Mouse (Mus musculus): Measurements from ENCODE around the gene Crip1. TPM values are rescaled to one million over a fixed set of nuclear protein-coding genes. Genes with fewer than 3 reads are reported as not detected.

The Crip1 gene
- polyA plus RNA-seq, 1 experiment from 2014 or later: 80.0 TPM

Other genes starting within 250 kb of the Crip1 start
- 2.4 and 2.8 TPM in 2 replicates for gene Jag2, start 216.5 kb upstream of the Crip1 start, polyA plus RNA-seq (2016; fragmentation: Nextera tagmentation; extraction: Ambion mirVana)
- 66.4 and 76.4 TPM in 2 replicates for gene Nudt14, start 204.2 kb upstream of the Crip1 start, polyA plus RNA-seq (2016; fragmentation: Nextera tagmentation; extraction: Ambion mirVana)
- 20.5 and 22.7 TPM in 2 replicates for gene Btbd6, start 169.8 kb upstream of the Crip1 start, polyA plus RNA-seq (2016; fragmentation: Nextera tagmentation; extraction: Ambion mirVana)
- 51.6 and 58.2 TPM in 2 replicates for gene Brf1, start 145.6 kb upstream of the Crip1 start, polyA plus RNA-seq (2016; fragmentation: Nextera tagmentation; extraction: Ambion mirVana)
- 17.7 and 22.0 TPM in 2 replicates for gene Pacs2, start 131.8 kb upstream of the Crip1 start, polyA plus RNA-seq (2016; fragmentation: Nextera tagmentation; extraction: Ambion mirVana)
- gene Tex22, start 71.8 kb upstream of the Crip1 start, polyA plus RNA-seq (2016; fragmentation: Nextera tagmentation; extraction: Ambion mirVana): not detected in 2 replicates
- 18.3 and 20.5 TPM in 2 replicates for gene Mta1, start 48.0 kb upstream of the Crip1 start, polyA plus RNA-seq (2016; fragmentation: Nextera tagmentation; extraction: Ambion mirVana)
- gene Crip2, start 6.1 kb upstream of the Crip1 start, polyA plus RNA-seq (2016; fragmentation: Nextera tagmentation; extraction: Ambion mirVana): 278 and 293 TPM in 2 replicates
- gene Tedc1, start 10.1 kb downstream of the Crip1 start, polyA plus RNA-seq (2016; fragmentation: Nextera tagmentation; extraction: Ambion mirVana): 58.0 and 61.3 TPM in 2 replicates
- 19.0 and 22.0 TPM in 2 replicates for gene Tmem121, start 39.6 kb downstream of the Crip1 start, polyA plus RNA-seq (2016; fragmentation: Nextera tagmentation; extraction: Ambion mirVana)